Mouse (Mus musculus): ENCODE data around the gene BC004004. TPM values are rescaled to one million over a fixed set of nuclear protein-coding genes. Genes with fewer than 3 reads are reported as not detected.

The BC004004 gene
- total and polyA plus RNA-seq, 3 experiments: 19.8 to 68.0 (median 51.7) TPM

DNA sequence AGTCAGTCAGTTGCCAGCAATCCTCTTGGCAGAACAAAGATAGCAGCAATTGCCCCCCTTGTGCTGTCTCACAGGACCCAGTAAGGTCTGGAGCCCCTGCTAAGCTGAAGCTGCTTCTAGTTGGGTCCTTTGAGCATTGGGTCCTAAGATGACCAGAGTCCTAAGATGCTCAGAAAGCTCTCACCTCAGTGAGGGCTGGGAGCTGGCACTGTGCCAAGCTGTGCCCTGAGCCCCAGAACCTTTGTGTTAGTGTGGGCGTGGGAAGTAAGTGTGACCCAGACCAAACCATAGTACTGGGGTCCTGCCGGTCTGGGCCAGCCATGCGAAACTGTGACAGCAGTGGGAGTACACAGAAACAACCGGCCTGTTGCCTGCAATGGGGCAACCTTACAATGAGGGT, 30.7 kb downstream of the BC004004 start:
- no peaks in the 10 kb centered on the region for H3K27me3 ChIP-seq (ENCODE audit: insufficient read depth, low read length)
- ATAC-seq (ENCODE audit: extremely low read depth, insufficient number of reproducible peaks, low FRiP score, poor library complexity, severe bottlenecking): no peak
- no peak overlapping the region for H3K4me3 ChIP-seq (ENCODE audit: low read depth, low read length)
- peaks cover under 1% of the 10 kb centered on the region; the same call in 1 of the 2 replicates for H3K4me1 ChIP-seq (ENCODE audit: insufficient read depth, low read depth, low read length)
- H3K9me3 ChIP-seq (replicated peaks): no peaks in the 10 kb centered on the region
- peaks cover 88% of the 10 kb centered on the region for H3K36me3 ChIP-seq (replicated peaks)
- no peak for DNase-seq (ENCODE audit: low spot score)
- TF ChIP-seq CTCF (IDR thresholded peaks at IDR 0.05; ENCODE audit: low read depth, low read length) (no peak), TAL1 (conservative IDR thresholded peaks at IDR 0.05; ENCODE audit: low read depth, low read length) (no peak), GATA2 (IDR thresholded peaks at IDR 0.05; ENCODE audit: borderline replicate concordance, low read depth, low read length) (no peak), GATA1 (IDR thresholded peaks at IDR 0.05; ENCODE audit: borderline replicate concordance, low read length) (no peak), POLR2AphosphoS5 (IDR thresholded peaks at IDR 0.05; ENCODE audit: insufficient replicate concordance, low read depth, low read length) (no peak)

DNA sequence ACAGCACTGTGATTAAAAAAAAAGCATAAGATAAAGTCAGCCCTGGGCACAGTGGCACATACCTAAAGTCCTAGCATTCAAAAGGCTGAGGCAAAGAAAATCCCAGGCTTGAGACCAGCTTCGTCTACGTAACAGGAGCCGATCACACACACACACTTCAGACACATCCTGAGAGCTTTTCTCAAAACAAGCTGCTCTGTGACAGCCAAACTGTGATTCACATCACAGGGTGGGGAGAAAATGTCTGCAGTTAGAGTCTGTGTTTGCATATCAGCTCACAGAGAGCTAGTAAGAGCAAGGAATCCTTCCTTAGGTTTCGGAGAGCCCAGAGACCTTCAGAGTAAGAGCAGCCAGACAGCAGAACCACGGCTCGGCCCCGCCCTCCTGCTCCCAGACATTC, 32.3 kb downstream of the BC004004 start:
- peaks cover 6% of the 10 kb centered on the region; the same call in 1 of the 2 replicates for H3K27me3 ChIP-seq (ENCODE audit: insufficient read depth, low read length)
- H3K36me3 ChIP-seq (replicated peaks): peaks cover 74% of the 10 kb centered on the region
- no peaks in the 10 kb centered on the region for H3K9me3 ChIP-seq (replicated peaks)
- H3K4me3 ChIP-seq (ENCODE audit: low read depth, low read length): no peak overlapping the region
- ATAC-seq (ENCODE audit: extremely low read depth, insufficient number of reproducible peaks, low FRiP score, poor library complexity, severe bottlenecking): no peak
- TF ChIP-seq TAL1 (conservative IDR thresholded peaks at IDR 0.05; ENCODE audit: low read depth, low read length) (no peak), CTCF (IDR thresholded peaks at IDR 0.05; ENCODE audit: low read depth, low read length) (no peak), POLR2AphosphoS5 (IDR thresholded peaks at IDR 0.05; ENCODE audit: insufficient replicate concordance, low read depth, low read length) (no peak), GATA1 (IDR thresholded peaks at IDR 0.05; ENCODE audit: borderline replicate concordance, low read length) (no peak), GATA2 (IDR thresholded peaks at IDR 0.05; ENCODE audit: borderline replicate concordance, low read depth, low read length) (no peak)
- peaks cover 7% of the 10 kb centered on the region for H3K4me1 ChIP-seq (ENCODE audit: insufficient read depth, low read depth, low read length)
- DNase-seq (ENCODE audit: low spot score): no peak

DNA sequence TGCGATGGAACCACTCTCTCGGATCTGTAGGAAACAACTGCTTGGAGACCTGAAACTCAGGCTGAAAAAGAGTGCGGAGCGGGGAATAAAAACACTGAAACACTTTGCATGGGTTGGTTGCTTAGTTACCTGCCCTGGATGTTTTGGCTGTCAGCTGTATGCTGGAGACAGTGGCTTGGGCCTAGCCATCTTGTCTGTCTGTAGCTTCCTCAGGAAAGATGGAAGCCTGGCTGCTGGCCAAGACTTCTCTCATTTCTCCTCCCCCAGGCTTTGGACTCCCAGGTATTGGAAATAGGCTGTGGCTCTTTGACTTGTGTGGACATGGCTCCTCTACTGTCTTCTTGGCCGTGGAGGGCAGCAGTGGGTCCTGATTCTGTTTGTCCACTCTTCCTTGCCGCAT, 32.8 kb downstream of the BC004004 start:
- H3K27me3 ChIP-seq (ENCODE audit: insufficient read depth, low read length): peaks cover 7% of the 10 kb centered on the region; the same call in 1 of the 2 replicates
- no peak for ATAC-seq (ENCODE audit: extremely low read depth, insufficient number of reproducible peaks, low FRiP score, poor library complexity, severe bottlenecking)
- DNase-seq (ENCODE audit: low spot score): no peak
- H3K9me3 ChIP-seq (replicated peaks): no peaks in the 10 kb centered on the region
- H3K4me3 ChIP-seq (ENCODE audit: low read depth, low read length): no peak overlapping the region
- peaks cover 69% of the 10 kb centered on the region for H3K36me3 ChIP-seq (replicated peaks)
- TF ChIP-seq GATA2 (IDR thresholded peaks at IDR 0.05; ENCODE audit: borderline replicate concordance, low read depth, low read length) (no peak), TAL1 (conservative IDR thresholded peaks at IDR 0.05; ENCODE audit: low read depth, low read length) (no peak), CTCF (IDR thresholded peaks at IDR 0.05; ENCODE audit: low read depth, low read length) (no peak), POLR2AphosphoS5 (IDR thresholded peaks at IDR 0.05; ENCODE audit: insufficient replicate concordance, low read depth, low read length) (no peak), GATA1 (IDR thresholded peaks at IDR 0.05; ENCODE audit: borderline replicate concordance, low read length) (no peak)
- H3K4me1 ChIP-seq (ENCODE audit: insufficient read depth, low read depth, low read length): peaks cover 8% of the 10 kb centered on the region

DNA sequence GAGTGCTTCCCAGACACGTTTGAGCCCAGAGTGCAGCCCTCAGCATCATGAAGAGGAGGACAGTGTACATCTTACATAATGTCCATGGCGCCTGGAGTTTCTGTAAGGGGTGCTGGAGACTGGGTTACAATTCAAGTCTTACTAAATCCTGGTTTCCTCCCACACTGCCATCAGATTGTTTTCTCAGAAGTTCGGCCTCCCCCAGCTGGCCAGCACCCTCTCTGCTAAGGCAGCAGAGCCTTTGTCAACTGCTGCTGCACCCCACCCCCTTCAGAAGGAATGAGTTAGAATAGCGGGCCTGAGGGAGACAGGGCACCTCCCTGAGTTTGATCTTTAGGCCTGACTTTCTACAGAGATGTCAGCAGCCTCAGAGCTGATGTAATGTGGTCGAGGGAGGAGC, 33.6 kb downstream of the BC004004 start:
- ATAC-seq (ENCODE audit: extremely low read depth, insufficient number of reproducible peaks, low FRiP score, poor library complexity, severe bottlenecking): no peak

DNA sequence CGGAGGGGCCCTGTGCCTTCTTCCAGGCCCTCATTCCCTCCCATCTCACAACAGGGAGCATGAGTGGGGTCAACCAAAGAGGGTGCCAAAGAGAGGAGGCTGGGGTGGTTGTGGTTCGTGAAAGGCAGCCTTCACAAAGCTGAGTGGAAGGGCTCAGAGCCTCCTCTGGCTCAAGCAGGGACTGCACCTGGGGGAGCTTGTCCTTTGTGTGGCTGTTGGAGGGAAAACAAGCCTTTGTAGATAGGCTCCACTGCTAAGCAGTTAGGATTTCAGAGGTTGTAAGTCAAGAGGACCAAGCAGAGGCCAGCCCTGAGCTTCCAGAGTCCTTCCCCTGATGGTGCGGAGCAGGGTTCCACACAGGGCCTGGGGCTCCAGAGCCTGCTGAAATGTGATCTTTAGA, 34.5 kb downstream of the BC004004 start:
- H3K9me3 ChIP-seq (replicated peaks): no peaks in the 10 kb centered on the region
- no peak for TF ChIP-seq TAL1 (conservative IDR thresholded peaks at IDR 0.05; ENCODE audit: low read depth, low read length)
- no peak for TF ChIP-seq POLR2AphosphoS5 (IDR thresholded peaks at IDR 0.05; ENCODE audit: insufficient replicate concordance, low read depth, low read length)
- no peak for TF ChIP-seq GATA1 (IDR thresholded peaks at IDR 0.05; ENCODE audit: borderline replicate concordance, low read length)
- H3K27me3 ChIP-seq (ENCODE audit: insufficient read depth, low read length): peaks cover 7% of the 10 kb centered on the region; the same call in 1 of the 2 replicates
- H3K4me1 ChIP-seq (ENCODE audit: insufficient read depth, low read depth, low read length): peaks cover 8% of the 10 kb centered on the region
- H3K4me3 ChIP-seq (ENCODE audit: low read depth, low read length): no peak overlapping the region
- no peak for ATAC-seq (ENCODE audit: extremely low read depth, insufficient number of reproducible peaks, low FRiP score, poor library complexity, severe bottlenecking)
- H3K36me3 ChIP-seq (replicated peaks): peaks cover 53% of the 10 kb centered on the region
- DNase-seq (ENCODE audit: low spot score): no peak

More for the DNA sequence above, 33.6 kb downstream of the BC004004 start:
- DNase-seq (ENCODE audit: low spot score): no peak
- peaks cover 62% of the 10 kb centered on the region for H3K36me3 ChIP-seq (replicated peaks)
- peaks cover 8% of the 10 kb centered on the region for H3K4me1 ChIP-seq (ENCODE audit: insufficient read depth, low read depth, low read length)
- no peak overlapping the region for H3K4me3 ChIP-seq (ENCODE audit: low read depth, low read length)
- no peaks in the 10 kb centered on the region for H3K9me3 ChIP-seq (replicated peaks)
- no peak for TF ChIP-seq GATA2 (IDR thresholded peaks at IDR 0.05; ENCODE audit: borderline replicate concordance, low read depth, low read length)
- no peak for TF ChIP-seq GATA1 (IDR thresholded peaks at IDR 0.05; ENCODE audit: borderline replicate concordance, low read length)
- TF ChIP-seq CTCF (IDR thresholded peaks at IDR 0.05; ENCODE audit: low read depth, low read length): no peak
- no peak for TF ChIP-seq TAL1 (conservative IDR thresholded peaks at IDR 0.05; ENCODE audit: low read depth, low read length)
- no peak for TF ChIP-seq POLR2AphosphoS5 (IDR thresholded peaks at IDR 0.05; ENCODE audit: insufficient replicate concordance, low read depth, low read length)
- H3K27me3 ChIP-seq (ENCODE audit: insufficient read depth, low read length): peaks cover 7% of the 10 kb centered on the region; the same call in 1 of the 2 replicates

DNA sequence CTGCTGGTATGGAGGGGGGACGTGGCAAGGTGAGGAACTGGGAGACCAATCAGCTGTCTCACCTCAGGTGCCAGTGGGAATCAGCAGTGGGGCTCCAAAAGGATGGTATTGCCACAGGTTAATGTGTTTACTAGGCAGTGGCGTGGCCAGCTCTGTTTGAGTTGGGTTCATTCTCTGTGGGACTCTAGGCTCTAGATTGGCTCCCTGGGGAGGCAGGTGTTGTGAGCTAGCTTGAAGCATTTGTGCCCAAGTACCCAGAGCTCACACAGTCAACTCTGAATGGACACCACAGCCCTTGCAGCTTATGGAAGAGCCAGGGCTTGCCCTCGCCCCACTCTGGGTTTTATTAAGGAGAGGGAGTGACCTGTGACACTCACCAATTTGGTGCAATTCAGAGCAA, 35.3 kb downstream of the BC004004 start:
- ATAC-seq (ENCODE audit: extremely low read depth, insufficient number of reproducible peaks, low FRiP score, poor library complexity, severe bottlenecking) (no peak), DNase-seq (ENCODE audit: low spot score) (no peak)
- Histone ChIP-seq H3K36me3 (replicated peaks) (peaks cover 46% of the 10 kb centered on the region), H3K4me1 (ENCODE audit: insufficient read depth, low read depth, low read length) (peaks cover 8% of the 10 kb centered on the region), H3K27me3 (ENCODE audit: insufficient read depth, low read length) (peaks cover 7% of the 10 kb centered on the region; the same call in 1 of the 2 replicates), H3K9me3 (replicated peaks) (no peaks in the 10 kb centered on the region), H3K4me3 (ENCODE audit: low read depth, low read length) (no peak overlapping the region)
- TF ChIP-seq GATA1 (IDR thresholded peaks at IDR 0.05; ENCODE audit: borderline replicate concordance, low read length): no peak
- no peak for TF ChIP-seq TAL1 (conservative IDR thresholded peaks at IDR 0.05; ENCODE audit: low read depth, low read length)
- TF ChIP-seq POLR2AphosphoS5 (IDR thresholded peaks at IDR 0.05; ENCODE audit: insufficient replicate concordance, low read depth, low read length): no peak
- no peak for TF ChIP-seq CTCF (IDR thresholded peaks at IDR 0.05; ENCODE audit: low read depth, low read length)
- TF ChIP-seq GATA2 (IDR thresholded peaks at IDR 0.05; ENCODE audit: borderline replicate concordance, low read depth, low read length): no peak

Data from G1E (cell line).